Mouse (Mus musculus): ENCODE results near the gene Hras.

GRCm38 (mm10) chr7:141193348-141193856 is 403 bp downstream of the Hras start:
- no peak for TF ChIP-seq GATA1 (IDR thresholded peaks at IDR 0.05; ENCODE audit: borderline replicate concordance, low read length)
- no peak for TF ChIP-seq POLR2AphosphoS5 (IDR thresholded peaks at IDR 0.05; ENCODE audit: insufficient replicate concordance, low read depth, low read length)
